Mouse (Mus musculus) mammary gland, adult 2 months (tissue): ENCODE results near the gene Slc25a12. TPM values are rescaled to one million over a fixed set of nuclear protein-coding genes. Genes with fewer than 3 reads are reported as not detected.

Experiments used
- polyA plus RNA-seq: library from polyadenylated mRNA; depleted of rRNA; stranded (reverse); fragments of >200 nt; gene quantifications from 2 replicates; pipeline ENCODE4 v1.2.3, GENCODE M21; 2012; ENCODE audit warnings: low replicate concordance; rRNA removed

The Slc25a12 gene
- 21.3 and 66.8 TPM in 2 replicates for polyA plus RNA-seq

DNA sequence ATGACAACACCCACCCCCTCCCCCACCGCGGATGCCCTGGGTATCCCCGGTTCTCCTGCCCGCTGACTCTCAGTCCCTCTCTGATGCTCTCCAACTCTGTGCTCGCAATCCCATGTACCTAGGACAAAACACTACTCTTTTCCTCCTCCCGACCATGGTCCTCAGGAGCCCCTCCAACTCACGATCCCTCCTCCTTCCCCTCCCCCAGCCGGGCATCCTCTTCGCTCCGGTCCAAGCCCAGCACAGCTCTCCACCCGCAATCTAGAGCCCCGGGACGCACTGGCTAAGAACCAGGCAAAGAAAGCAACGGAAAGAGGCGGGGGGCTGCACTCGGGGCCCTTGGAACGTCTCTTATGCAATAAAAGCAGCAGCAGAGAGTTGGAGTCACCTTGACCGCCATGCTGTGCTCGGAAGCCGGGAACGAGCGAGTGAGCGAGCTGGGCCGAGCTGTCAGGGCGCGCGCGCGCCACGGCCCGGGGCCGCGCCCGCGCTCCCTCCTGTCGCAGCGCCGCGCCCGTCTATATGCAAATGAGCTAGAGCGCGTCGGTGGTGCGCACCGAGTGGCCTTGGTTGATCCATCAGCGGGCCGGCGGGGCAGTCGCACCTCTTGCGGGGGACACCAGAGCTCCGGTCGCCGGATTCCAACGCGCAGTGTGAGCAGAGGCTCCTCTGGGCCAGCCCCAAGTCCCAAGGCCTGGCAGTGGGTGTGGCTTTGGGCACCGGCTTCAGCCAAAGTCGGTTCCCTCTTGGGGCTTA is at the start of gene Slc25a12:
Slc25a12 (minus strand) TSS at position 625 of the 756 bp plus-strand sequence.

GRCm38 (mm10) chr2:71388951-71389763 is 21.6 kb upstream of the Slc25a12 start, which contains the start of gene Hat1:
TSS of gene Hat1 (plus strand) at chr2:71388958.

Other genes with a start within 250 kb of the Slc25a12 start
- 0.22 and 0.37 TPM in 2 replicates for gene Cybrd1, start 249.8 kb downstream of the Slc25a12 start, polyA plus RNA-seq
- 8.4 and 22.7 TPM in 2 replicates for gene Dync1i2, start 156.0 kb downstream of the Slc25a12 start, polyA plus RNA-seq
- gene Hat1, start 21.2 kb upstream of the Slc25a12 start, polyA plus RNA-seq, result 2.1 and 5.3 TPM in 2 replicates
- gene Metap1d, start 85.5 kb upstream of the Slc25a12 start, polyA plus RNA-seq, result 13.3 and 30.3 TPM in 2 replicates
- gene Dlx1, start 160.4 kb upstream of the Slc25a12 start, polyA plus RNA-seq, result not detected in 2 replicates
- gene Dlx2, start 179.0 kb upstream of the Slc25a12 start, polyA plus RNA-seq, result 0.09 TPM in 1 of 2 replicates, not detected in the other